Mouse (Mus musculus) granulocyte monocyte progenitor cell, adult 5-6 weeks (primary cell): Measurements from ENCODE around the gene Rngtt. TPM values are rescaled to one million over a fixed set of nuclear protein-coding genes. Genes with fewer than 3 reads are reported as not detected.
A peak's percentile ranks its signal among the peaks of the same experiment; 100 is the strongest.
"Not testable (repeated sequence)": the region's sequence is repeated elsewhere in the genome, so short reads cannot be mapped to it uniquely, and the experiment has no call there.

Experiments
- ATAC-seq: replicated peaks from 2 replicates; pipeline ENCODE4 v1.8.0; 2016; ENCODE audit warnings: mild to moderate bottlenecking, moderate TSS enrichment, inconsistent platforms; ENCODE audit not compliant: poor library complexity, severe bottlenecking
- total RNA-seq, 2 experiments: library from RNA; stranded (forward) in 1 of 2; stranded (reverse) in 1 of 2; fragments of 200-712, 200-1000 nt in 1 of 2; fragments of >200 nt in 1 of 2; fragmentation: Nextera tagmentation in 1 of 2; gene quantifications; 2 replicates each; pipeline ENCODE4 v1.2.3; 2014 to 2017

The Rngtt gene
- total RNA-seq, 2 experiments from 2014 or later: 41.5 to 45.8 TPM

DNA sequence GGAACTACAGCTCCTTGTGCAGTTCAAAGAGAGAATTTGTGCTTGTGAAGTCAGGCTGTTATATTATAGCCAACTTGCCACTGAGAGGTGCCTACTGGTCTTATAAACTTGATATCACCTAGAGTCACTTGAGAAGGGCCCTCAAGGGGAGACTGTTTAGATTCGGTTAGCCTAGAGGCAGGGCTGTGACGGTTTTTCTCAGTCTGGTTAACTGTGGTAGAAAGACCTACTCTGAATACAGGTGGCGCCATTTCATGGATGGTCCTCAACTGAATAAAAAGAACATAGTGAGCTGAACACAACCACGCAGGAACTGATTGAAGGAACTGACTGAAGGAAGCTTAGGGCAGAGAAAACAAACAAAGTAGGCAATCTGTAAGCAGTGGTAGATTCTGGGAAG is 3.0 kb upstream of the Rngtt start:
- no peak for ATAC-seq

DNA sequence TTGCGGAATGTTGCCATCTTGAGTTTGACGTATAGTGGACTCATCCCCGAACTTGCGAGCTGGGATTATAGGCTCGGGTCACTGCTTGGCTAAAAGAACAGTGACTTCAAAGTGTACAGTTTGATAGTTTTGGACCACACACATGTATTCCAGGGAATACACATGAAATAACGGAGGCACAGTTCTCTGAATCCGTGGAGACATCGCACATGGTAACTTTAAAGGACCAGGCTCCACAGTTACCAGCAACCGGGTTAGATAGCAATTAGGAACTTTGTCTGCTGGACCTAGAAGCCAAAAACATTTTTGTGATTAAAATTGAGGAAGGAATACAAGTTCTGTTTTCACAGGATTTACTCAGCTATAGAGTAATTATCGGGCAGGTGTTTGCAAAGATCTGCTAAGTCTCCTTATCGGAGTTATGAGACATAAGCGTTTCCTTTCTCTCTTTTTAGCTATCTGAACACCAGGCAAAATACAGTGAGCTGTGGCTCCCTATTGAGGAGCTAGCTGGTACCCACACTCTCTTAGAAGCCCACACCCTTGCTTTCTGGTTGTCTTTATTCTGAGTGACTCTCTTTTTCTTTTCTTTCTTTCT is 828 bp downstream of the Rngtt start:
- no peak for ATAC-seq

DNA sequence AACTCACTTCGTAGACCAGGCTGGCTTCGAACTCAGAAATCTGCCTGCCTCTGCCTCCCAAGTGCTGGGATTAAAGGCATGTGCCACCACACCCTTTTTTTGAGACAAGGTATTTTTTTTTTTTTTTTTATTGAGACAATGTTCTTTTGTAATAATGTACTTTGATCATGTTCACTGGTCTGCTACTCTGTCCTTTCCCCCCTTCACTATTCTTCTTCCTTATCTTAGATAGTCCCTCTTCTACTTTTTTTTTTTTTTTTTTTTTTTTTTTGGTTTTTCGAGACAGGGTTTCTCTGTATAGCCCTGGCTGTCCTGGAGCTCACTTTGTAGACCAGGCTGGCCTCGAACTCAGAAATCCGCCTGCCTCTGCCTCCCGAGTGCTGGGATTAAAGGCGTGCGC is 4.0 kb downstream of the Rngtt start:
- not testable (repeated sequence) for ATAC-seq

DNA sequence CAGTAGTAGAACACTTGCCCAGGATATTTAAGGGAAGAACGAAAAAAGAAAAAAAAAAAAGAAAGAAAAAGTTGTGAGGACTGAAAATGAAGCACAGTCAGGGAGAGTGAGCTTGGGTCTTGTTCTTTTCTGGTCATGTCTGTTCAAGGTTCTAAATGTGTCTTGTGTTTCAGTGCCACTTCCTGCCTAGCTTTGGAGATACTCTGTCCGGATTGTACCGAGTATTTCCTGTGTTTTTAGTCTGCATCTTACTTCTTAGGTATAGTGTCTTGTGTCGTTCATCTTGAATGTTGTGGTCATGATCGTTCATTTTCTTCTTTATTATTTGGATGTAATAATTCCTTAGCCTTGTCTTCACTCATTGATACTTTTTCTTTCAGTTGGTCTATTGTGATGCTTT is 5.7 kb downstream of the Rngtt start:
- no peak for ATAC-seq

DNA sequence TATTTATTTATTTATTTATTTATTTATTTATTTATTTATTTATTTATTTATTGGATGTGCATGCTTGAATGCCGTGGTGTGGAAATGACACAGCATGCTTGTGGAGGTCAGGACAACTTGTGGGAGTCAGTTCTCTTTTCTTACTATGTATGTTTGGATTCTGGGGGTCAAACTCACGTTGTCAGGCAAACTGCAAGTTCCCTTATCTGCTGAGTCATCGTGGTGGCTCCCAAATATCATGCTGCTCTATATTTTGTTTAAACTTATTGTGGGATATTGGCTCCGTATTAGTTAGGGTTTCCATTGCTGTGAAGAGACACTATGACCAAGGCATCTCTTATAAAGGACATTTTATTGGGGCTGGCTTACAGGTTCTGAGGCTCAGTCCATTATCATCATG is 21.0 kb downstream of the Rngtt start:
- no peak; the same call in 1 of the 2 replicates for ATAC-seq

DNA sequence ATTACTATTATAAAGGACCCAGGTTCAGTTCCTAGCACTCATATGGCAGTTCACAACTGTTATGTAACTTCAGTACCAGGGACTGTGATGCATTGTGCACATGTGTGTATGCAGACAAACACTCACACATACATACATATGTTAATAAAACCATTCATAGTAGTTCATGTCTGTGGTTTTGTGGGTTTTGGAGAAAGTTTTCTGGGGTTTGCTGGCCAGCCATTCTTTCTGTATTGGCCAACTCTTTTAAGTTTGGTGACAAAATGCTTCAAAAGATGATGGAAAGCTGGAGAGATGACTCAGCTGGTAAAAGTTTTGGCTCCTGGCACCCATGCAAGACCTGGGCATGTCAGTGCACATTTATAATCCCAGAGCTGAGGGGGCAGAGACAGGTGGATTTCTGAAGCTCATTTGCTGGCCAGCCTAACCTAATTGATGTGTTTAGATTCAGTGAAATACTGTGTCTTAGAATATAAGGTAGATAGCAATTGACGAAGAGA is 22.9 kb downstream of the Rngtt start:
- ATAC-seq: no peak

DNA sequence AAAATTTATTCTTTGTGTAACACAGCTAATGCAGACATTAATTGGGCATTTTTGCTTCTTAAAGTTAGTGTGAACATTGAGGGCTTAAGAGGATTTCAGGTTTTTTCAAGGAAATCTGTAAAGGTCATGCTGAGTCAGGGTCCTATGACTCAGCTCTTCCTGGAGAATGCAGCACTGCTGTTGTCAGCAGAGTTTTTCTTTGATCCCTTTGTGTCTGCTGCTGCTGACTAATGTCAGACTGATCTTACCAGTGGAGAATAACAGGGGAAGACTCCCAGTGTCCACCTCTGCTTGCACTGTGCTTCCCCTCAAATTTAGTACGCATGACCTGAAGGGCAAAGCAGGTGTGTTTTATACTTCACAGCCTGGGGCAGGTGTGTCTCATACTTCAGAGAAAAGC is 27.9 kb downstream of the Rngtt start:
- no peak for ATAC-seq

DNA sequence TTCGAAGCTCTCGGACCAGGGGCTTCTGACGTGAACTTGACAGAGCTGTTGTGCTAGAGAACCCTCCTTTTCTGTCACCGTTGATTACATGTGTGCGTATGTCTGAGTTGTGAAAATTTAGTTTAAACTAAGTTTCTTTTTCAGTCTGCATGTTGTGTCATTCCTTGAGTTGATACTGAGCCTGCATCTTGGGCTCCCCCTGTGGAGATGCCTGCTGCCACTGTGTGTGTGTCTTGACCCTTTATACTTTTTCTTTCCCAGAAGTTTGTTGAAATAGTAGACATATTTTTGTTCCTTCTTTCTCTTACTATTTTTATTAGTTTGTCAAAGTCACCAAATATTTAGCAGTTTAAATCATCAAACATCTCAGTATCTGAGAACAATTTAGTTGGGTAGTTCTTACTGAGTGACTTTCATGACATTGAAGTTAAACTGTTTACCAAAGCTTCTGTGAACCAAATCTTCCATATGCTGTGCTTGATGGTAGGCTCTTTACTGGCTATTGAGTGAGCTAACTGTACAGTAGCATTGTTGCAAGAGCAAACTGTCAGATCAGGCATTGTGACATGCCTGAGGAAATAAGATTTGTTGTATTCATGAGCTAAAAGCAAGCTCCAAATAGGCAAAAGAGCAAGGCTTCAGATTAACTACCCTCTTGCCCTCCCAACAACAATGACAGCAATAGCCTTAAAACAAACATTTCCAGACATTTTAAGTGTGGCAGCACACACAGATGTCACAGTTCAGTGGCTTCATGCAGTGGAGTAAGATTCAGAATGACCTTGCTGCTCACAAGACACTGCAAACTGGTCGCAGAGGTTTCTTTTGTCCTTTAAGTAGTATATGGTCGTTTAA is 33.0 kb downstream of the Rngtt start:
- ATAC-seq: no peak

DNA sequence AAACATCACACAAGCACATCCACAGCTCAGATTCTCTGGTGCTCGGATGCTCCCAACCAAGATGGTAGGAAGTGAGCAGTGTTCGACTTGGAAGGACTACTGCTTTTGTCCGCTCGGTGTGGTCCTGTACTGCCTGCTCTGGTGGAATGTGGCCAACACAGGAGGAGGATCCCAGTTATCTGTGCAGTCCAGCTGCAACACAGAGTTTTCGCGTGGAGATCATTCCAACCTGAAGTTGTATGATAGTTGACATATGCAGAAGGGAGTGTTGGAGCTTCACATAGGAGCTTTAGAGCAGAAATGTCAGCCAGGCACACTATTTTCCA is 33.6 kb downstream of the Rngtt start:
- no peak for ATAC-seq

DNA sequence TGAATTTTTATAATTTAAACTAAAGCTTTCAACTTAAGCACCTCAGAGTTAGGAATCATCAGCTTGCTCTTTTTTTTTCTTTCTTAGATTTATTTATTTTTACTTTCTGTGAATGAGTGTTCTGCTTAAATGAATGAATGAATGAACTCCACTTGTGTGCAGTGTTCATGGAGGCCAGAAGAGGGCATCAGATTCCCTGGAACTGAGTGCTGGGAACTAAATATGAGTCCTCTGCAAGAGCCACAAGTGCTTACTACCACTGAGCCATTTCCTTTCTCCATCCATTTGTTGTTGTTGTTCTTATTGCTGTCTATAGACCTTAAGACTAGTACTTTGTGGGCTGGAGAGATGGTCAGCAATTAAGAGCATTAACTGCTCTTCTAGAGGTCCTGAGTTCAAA is 53.3 kb downstream of the Rngtt start:
- no peak for ATAC-seq

DNA sequence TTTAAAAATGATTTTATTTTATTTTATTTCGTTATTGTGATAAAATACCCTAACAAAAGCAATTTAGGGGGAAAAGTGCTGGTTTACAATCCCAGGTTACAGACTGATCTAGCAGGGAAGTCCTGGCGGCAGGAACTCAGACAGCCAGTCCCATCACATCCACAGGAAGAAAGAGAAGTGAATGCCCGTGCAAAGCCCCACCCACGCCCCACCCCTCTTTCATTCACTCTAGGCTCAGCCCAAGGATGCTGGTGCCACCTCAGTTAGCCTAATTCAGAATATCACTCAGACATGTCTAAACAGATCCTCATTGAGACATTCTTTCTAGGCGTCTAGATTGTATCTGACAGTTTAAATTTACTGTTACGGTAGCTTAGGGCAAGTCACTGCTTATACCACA is 64.8 kb downstream of the Rngtt start:
- ATAC-seq: no peak

DNA sequence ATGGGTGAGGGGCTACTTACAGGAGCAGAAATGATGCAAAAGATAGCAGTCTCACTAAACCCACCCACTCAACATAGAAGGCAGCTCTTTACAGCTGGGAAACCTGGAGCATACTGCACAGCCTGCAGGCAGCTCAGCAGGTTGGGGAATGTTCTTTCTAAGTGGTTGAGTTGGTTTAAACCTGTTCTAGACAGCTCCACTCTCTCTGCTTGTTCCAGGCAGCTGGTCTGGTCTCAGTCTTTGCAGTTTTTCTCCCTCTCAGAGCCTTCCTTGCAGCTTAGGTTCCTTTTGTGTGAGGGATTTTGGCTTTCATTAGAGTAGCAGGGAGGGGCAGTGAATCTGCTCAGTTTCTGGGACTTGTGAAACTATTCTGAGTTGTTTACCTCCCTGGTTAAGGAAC is 67.5 kb downstream of the Rngtt start:
- ATAC-seq: no peak

DNA sequence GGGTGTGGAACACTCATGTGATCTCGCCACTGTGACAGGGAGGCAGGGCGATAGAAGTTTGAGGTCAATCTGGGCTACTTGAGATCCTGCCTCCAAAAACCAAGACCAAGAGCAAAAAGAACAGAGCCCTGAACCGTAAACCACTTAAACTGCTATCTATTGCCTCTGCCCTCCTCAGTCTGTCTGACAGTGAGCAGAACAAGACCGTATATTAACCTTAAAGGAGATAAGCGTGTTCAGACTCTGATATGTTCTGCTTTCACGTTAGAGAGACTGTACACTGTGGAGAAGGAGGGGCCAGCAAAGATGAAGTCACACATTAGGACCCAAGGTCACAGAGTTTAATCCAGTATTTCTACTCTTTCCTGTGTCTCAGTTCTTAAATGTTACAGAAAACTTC is 68.8 kb downstream of the Rngtt start:
- ATAC-seq: no peak

DNA sequence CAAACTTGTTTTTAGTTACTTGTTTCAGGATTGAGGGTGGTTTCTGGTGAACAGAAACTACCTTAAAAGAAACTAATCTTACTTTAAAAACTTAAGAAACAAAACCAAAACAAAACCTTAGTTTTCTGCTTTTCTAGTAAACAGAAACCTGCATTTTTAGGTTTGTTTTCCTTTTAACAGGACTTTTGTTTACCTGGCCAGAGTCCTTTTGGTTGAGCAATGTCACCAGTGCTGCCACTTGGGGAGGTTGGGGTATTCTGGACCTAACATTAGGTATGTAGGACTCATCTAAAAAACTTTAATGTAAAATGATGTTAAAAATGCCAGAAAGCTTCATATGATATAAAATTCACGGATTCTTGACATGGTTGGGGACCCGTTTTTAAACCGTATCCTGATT is 78.8 kb downstream of the Rngtt start:
- no peak for ATAC-seq

DNA sequence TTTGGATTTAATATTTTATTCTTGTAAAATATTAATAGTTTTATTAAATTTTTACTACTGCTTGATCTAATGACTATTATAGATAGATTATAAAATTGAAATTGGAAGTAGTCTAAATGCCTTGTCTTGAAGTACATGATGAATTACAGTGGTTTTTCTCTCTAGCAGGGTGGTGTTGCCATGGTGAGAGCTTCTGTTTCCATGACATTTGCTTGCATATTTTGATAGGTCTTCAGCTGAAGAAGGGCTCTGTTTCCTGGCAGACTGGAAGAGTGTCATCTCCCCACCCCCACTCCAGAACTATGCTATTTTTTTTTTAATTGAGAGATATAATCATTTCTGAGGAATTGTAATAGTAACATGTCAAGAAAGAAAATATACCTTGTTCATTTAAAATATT is 80.5 kb downstream of the Rngtt start:
- no peak for ATAC-seq

DNA sequence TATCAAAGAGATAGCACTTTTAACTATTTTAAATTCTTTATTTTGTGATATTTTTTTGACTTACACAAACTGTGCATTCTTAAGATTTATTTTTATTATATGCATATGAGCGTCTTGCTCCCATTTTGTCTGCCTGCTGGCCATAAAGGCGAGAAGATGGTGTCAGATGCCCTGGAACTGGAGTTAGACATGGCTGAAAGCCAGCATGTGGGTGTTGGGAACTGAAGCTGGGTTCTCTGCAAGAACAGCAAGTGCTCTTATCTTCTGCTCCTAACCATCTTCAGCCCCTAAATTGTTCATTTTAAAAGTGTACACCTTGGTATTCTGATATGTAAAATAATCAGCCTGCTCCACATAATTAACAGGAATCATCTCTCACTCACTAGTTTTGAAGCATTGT is 83.3 kb downstream of the Rngtt start:
- ATAC-seq: no peak

DNA sequence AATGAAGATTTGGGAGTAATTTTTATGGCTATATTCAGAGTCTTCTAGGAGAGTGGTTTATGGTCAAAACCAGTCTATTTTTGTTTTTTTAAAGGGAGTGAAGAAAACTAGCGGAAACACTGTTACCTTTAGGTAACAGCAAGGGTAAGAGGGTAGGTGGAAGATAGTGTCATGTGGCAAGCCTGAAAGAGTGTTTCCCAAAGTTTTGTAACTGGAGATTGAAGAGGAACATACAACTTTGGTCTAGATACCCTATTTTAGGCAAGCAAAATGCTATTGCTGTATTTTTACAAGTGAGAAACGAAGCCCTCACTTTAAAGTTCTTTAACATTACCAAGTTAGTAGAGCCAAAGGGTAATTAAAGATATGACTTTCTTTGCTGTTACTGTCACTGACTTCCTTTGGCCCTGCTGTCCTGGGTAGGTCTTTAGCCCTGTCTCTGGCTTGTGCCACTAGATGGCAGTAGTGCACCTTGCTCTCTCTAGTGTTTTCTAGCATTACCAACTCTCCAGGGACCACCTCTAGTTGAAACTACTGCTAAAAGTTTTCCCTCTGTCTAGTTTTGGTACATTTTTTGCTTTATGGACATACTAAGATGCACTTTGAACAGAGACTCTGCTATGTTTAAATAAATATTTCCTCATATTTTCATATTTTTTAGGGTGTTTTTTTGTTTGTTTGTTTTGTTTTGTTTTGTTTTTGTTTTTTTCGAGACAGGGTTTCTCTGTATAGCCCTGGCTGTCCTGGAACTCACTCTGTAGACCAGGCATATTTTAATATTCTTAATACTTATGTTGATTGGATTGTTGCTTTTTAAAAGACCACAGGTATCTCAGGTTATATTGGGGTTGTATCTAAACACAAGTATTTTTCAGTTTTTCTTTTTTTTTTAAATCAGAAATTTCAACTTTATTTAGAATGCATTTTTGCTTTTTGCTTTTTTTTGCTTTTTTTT is 86.4 kb downstream of the Rngtt start:
- ATAC-seq: peak; percentile 91

DNA sequence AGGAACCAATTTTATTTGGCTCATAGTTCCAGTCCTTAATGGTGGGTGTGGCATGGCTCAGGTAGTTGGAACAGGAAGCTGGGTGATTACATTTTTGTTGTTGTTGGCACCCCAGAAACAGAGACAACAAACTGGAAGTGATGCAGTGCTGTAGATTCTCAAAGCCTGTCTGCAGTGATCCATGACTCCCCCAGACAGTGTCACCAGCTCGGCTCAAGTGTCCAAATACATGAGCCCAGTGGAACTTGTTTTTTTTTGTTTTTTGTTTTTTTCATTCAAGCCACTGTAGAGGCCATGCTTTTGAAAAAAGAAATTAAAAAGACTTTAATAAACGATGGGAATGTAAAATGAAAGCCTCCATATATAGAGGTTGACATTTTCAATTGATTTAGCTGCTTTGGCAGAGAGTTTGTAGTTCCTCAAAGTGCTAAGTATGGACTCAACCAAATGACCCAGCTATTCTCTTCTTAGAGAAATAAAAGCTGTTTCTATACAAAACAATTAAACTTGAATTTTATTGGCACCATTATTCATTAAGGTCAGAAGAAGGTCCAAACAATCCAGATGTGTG is 95.7 kb downstream of the Rngtt start:
- ATAC-seq: no peak

DNA sequence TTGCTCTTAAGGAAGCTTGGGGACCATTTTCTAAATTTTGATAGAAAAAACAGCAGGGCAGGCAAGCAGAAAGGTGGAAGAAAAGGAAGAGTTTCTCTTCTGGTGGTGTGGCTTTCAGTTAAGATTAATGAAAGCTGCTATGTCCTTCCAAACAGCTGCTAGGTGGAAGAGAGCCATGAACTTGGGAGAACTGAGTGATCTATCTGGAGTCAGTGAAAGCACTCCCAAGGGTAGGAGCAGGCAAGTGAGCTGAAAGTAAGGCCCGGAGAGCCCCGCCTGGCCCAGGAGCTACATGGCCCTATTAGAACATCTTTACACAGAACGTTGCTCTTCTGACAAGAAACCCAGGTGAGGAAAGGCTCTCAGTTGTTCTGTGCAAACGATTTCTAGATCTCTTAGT is 103.7 kb downstream of the Rngtt start:
- ATAC-seq: no peak

DNA sequence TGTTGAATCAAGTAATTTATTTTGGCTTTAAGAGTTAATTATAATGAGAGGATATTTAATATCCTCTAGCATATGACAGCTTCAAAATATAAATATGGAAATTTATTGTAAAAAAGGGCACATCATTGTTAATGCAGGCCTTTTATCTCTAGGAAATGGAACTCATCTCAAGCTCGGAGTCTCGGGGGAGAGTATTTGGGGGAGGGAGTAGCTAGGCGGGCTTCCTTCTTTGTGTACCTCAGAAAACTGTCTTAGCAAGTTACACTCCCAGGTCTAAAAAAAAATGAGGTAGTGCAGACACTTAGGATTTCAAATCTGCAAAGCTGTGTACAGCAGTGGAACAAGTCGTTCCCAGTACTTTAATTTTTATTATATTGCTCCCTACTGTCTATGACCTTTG is 104.7 kb downstream of the Rngtt start:
- ATAC-seq: no peak

DNA sequence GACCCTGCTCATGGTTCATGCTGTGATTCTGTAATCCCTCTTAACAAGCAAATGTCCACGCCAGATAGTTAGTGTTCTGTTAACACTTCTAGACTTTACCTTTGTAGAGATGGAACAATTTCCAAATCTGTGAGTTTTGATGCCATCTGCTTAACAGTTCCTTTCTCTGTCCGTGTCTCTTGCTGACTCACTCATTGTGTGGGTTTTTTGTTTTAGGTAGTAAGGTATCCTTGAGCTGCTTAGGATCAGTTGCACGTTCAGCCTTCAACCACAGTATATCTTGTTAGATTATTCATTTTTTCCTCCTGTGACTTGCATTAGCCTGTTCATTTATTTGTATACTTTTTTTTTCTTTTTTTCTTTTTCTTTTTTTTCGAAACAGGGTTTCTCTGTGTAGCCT is 107.3 kb downstream of the Rngtt start:
- ATAC-seq: no peak
